Mouse (Mus musculus) spleen, adult 2 months (tissue): ENCODE results near the gene Gm9903.
A peak's percentile ranks its signal among the peaks of the same experiment; 100 is the strongest.

ENCODE experiments used
- CTCF ChIP-seq: fragments of 200-500 bp; IDR thresholded peaks from 2 replicates; pipeline ENCODE4 v1.5.1; 2011; ENCODE audit warnings: mild to moderate bottlenecking, inconsistent platforms; ENCODE audit not compliant: insufficient read depth, insufficient read length, insufficient replicate concordance; ENCODE audit errors: extremely low read depth
- POLR2A ChIP-seq: fragments of 200-500 bp; IDR thresholded peaks from 2 replicates; pipeline ENCODE4 v1.6.1; 2011; ENCODE audit warnings: low read depth, low read length, inconsistent platforms

GRCm38 (mm10) chr5:33589221-33589888 lies 40.4 kb upstream of the Gm9903 start:
- TF ChIP-seq POLR2A (no peak), CTCF (peak; percentile 90; the same call in 1 of the 2 replicates)
